Comparison of ENCODE assay signal across 15 mouse cellular contexts in the genomic region with DNA sequence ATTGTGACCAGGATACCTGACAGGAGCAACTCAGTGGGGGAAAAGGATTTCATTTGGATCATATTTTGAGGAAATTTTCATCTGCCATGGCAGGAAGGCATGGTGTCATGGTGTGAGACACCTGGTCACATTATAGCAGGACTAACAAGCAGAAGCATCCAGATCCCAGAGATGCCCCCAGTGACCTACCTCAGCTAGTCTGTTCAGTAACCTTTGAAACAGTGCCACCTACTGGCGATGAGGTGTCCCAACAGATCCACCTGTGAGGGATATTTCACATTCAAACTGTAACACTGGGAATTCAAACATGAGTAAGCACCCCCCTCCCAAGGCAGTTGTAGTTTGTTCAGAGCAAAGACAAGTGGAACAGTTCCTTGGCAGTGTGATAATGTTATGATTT.
DNase-seq lines count a peak whose midpoint lies in the region; ATAC-seq and TF ChIP-seq lines count a peak whose summit lies in the region.
"Had no signal": no experiment of that assay in that cellular context is flagged by ENCODE, and none has a peak within 500 bp of the region (broad histone marks: within the 10 kb centered on the region; RNA-seq: fewer than 3 reads in every experiment).

No protein-coding gene starts in this region.

- no peaks in the 10 kb centered on the region for H3K9me3 ChIP-seq in kidney, postnatal 0 days (replicated peaks; ENCODE audit: low read length)
- H3K9me3 ChIP-seq: midbrain, embryonic 15.5 days; neural tube, embryonic 12.5 days had no signal

- no peak overlapping the region for H3K4me2 ChIP-seq in kidney, postnatal 0 days (ENCODE audit: low read length)
- H3K4me2 ChIP-seq: hindbrain, embryonic 13.5 days; kidney, embryonic 15.5 days; midbrain, embryonic 15.5 days; neural tube, embryonic 12.5 days had no signal

- no peak for DNase-seq in cerebellum, adult 8-10 months
- no peak for DNase-seq in kidney, postnatal 0 days (ENCODE audit: low spot score)
- DNase-seq in kidney, adult 11 months = no peak
- DNase-seq in 3T3-L1 (ENCODE audit: low read depth, low spot score) = peak; percentile 9
- DNase-seq in adipocyte (ENCODE audit: low spot score) = peak; percentile 10
- DNase-seq in spleen, postnatal 10 days (ENCODE audit: low spot score in 2 of 2) = no peak
- DNase-seq: adrenal gland, postnatal 10 days; gastrocnemius, postnatal 10 days; layer of hippocampus, adult 9-11 months had no signal

- 0 out of 2 replicates have a peak, but pooled peaks cover 8% of the 10 kb centered on the region for H3K36me3 ChIP-seq in kidney, postnatal 0 days (ENCODE audit: insufficient read depth, low read length)

- H3K27ac ChIP-seq in kidney, postnatal 0 days = no peak overlapping the region
- H3K27ac ChIP-seq: hindbrain, embryonic 13.5 days; kidney, embryonic 15.5 days; midbrain, embryonic 15.5 days; neural tube, embryonic 12.5 days had no signal

- WGBS in kidney, postnatal 0 days = 63% methylated on average over 1 of the region's 1 CpGs

- H3K4me1 ChIP-seq in kidney, postnatal 0 days (replicated peaks; ENCODE audit: insufficient read depth, low read length) = no peaks in the 10 kb centered on the region
- H3K4me1 ChIP-seq: hindbrain, embryonic 13.5 days; kidney, embryonic 15.5 days; midbrain, embryonic 15.5 days; neural tube, embryonic 12.5 days had no signal

- no peak overlapping the region for H3K9ac ChIP-seq in kidney, postnatal 0 days (ENCODE audit: low read depth, low read length)
- H3K9ac ChIP-seq: hindbrain, embryonic 13.5 days; kidney, embryonic 15.5 days; midbrain, embryonic 15.5 days; neural tube, embryonic 12.5 days had no signal

- ATAC-seq in cerebellum, adult (ENCODE audit: insufficient number of reproducible peaks, low FRiP score, low TSS enrichment) = peak; percentile 64
- ATAC-seq in kidney, postnatal 0 days (replicated peaks; ENCODE audit: low FRiP score, low read depth) = no peak
- no peak for ATAC-seq in frontal cortex, adult (ENCODE audit: low TSS enrichment)
- ATAC-seq: midbrain, embryonic 15.5 days had no signal

- TF ChIP-seq CTCF in kidney, postnatal 0 days (IDR thresholded peaks at IDR 0.05; ENCODE audit: low read depth) = peak; percentile 33

- no peaks in the 10 kb centered on the region for H3K27me3 ChIP-seq in kidney, postnatal 0 days (ENCODE audit: insufficient read depth, low read length)
- H3K27me3 ChIP-seq: hindbrain, embryonic 13.5 days; kidney, embryonic 15.5 days; midbrain, embryonic 15.5 days; neural tube, embryonic 12.5 days had no signal

- H3K4me3 ChIP-seq in kidney, postnatal 0 days (replicated peaks; ENCODE audit: low read depth, low read length) = no peak overlapping the region
- H3K4me3 ChIP-seq: hindbrain, embryonic 13.5 days; kidney, embryonic 15.5 days; midbrain, embryonic 15.5 days; neural tube, embryonic 12.5 days had no signal

Comparison
In these comparisons a context has a peak if more than half of its experiments do, and no peak if none do; other contexts are left out.
1. DNase-seq: peak in 3T3-L1 (single experiment) and adipocyte (single experiment); none in cerebellum, adult 8-10 months (single experiment), kidney, postnatal 0 days (single experiment), kidney, adult 11 months (single experiment) and spleen, postnatal 10 days (0 of 2).